Mouse (Mus musculus): ENCODE measurements around the gene Gdpd3. TPM values are rescaled to one million over a fixed set of nuclear protein-coding genes. Genes with fewer than 3 reads are reported as not detected.
A peak's percentile ranks its signal among the peaks of the same experiment; 100 is the strongest.

Gdpd3 gene
- total and polyA plus RNA-seq, 2 experiments from 2014 or later: 0.99 to 3.4 TPM

- H3K4me1 ChIP-seq (ENCODE audit: insufficient read depth, low read length): 0 out of 2 replicates have a peak, but pooled peaks cover 3% of the 10 kb centered on the region
- peak overlapping the region; percentile 96 for H3K4me3 ChIP-seq (ENCODE audit: low read length)
- no peaks in the 10 kb centered on the region for H3K27me3 ChIP-seq (ENCODE audit: insufficient read depth, low read length)
- peak overlapping the region; percentile 78 for H3K4me2 ChIP-seq (ENCODE audit: low read depth, low read length)
- no peaks in the 10 kb centered on the region for H3K9me3 ChIP-seq (ENCODE audit: low read length)
- H3K27ac ChIP-seq: peak overlapping the region; percentile 94
- TF ChIP-seq CTCF (IDR thresholded peaks at IDR 0.05; ENCODE audit: low read depth): no peak
- H3K36me3 ChIP-seq (ENCODE audit: insufficient read depth, low read length): peaks cover 37% of the 10 kb centered on the region
- DNase-seq (ENCODE audit: low spot score) (no peak), ATAC-seq (peak; percentile 16; the same call in 1 of the 2 replicates)
- peak overlapping the region; percentile 94 for H3K9ac ChIP-seq (replicated peaks; ENCODE audit: low read length)
- WGBS: 25% methylated on average over 11 of the region's 11 CpGs
Observed at GRCm38 (mm10) chr7:126792721-126793443, 26.7 kb downstream of the Gdpd3 start.

- WGBS: 73% methylated on average over 4 of the region's 4 CpGs
- Histone ChIP-seq H3K4me1 (ENCODE audit: insufficient read depth, low read length) (0 out of 2 replicates have a peak, but pooled peaks cover 3% of the 10 kb centered on the region), H3K4me3 (ENCODE audit: low read length) (no peak overlapping the region), H3K9me3 (ENCODE audit: low read length) (no peaks in the 10 kb centered on the region), H3K9ac (replicated peaks; ENCODE audit: low read length) (no peak overlapping the region), H3K4me2 (ENCODE audit: low read depth, low read length) (no peak overlapping the region), H3K36me3 (ENCODE audit: insufficient read depth, low read length) (peaks cover 29% of the 10 kb centered on the region), H3K27ac (no peak overlapping the region), H3K27me3 (ENCODE audit: insufficient read depth, low read length) (no peaks in the 10 kb centered on the region)
- DNase-seq (ENCODE audit: low spot score) (no peak), ATAC-seq (no peak)
- no peak for TF ChIP-seq CTCF (IDR thresholded peaks at IDR 0.05; ENCODE audit: low read depth)
Observed at GRCm38 (mm10) chr7:126793456-126794270, 27.5 kb downstream of the Gdpd3 start.

- H3K36me3 ChIP-seq (ENCODE audit: insufficient read depth, low read length): peaks cover 24% of the 10 kb centered on the region
- H3K9ac ChIP-seq (replicated peaks; ENCODE audit: low read length): no peak overlapping the region
- H3K4me1 ChIP-seq (ENCODE audit: insufficient read depth, low read length): 0 out of 2 replicates have a peak, but pooled peaks cover 3% of the 10 kb centered on the region
- H3K4me3 ChIP-seq (ENCODE audit: low read length): no peak overlapping the region
- H3K27ac ChIP-seq: no peak overlapping the region
- ATAC-seq (no peak), DNase-seq (ENCODE audit: low spot score) (no peak)
- WGBS: 82% methylated on average over 4 of the region's 4 CpGs
- no peak overlapping the region for H3K4me2 ChIP-seq (ENCODE audit: low read depth, low read length)
- no peaks in the 10 kb centered on the region for H3K27me3 ChIP-seq (ENCODE audit: insufficient read depth, low read length)
- H3K9me3 ChIP-seq (ENCODE audit: low read length): no peaks in the 10 kb centered on the region
- TF ChIP-seq CTCF (IDR thresholded peaks at IDR 0.05; ENCODE audit: low read depth): no peak
Observed at GRCm38 (mm10) chr7:126794271-126794605, 28.1 kb downstream of the Gdpd3 start.

GRCm38 (mm10) chr7:126795387-126796317 lies 29.5 kb downstream of the Gdpd3 start:
- DNase-seq (ENCODE audit: low spot score): peak; percentile 20
- H3K9me3 ChIP-seq (ENCODE audit: low read length): no peaks in the 10 kb centered on the region
- peak; percentile 35 for TF ChIP-seq CTCF (IDR thresholded peaks at IDR 0.05; ENCODE audit: low read depth)
- H3K4me1 ChIP-seq (ENCODE audit: insufficient read depth, low read length): peaks cover 8% of the 10 kb centered on the region
- peaks cover 23% of the 10 kb centered on the region for H3K36me3 ChIP-seq (ENCODE audit: insufficient read depth, low read length)
- ATAC-seq: no peak
- H3K4me2 ChIP-seq (ENCODE audit: low read depth, low read length): 0 out of 2 replicates have a peak overlapping the region, but pooled peaks have one; percentile 94
- H3K4me3 ChIP-seq (ENCODE audit: low read length): no peak overlapping the region
- 0 out of 2 replicates have a peak overlapping the region, but pooled peaks have one; percentile 94 for H3K27ac ChIP-seq
- no peaks in the 10 kb centered on the region for H3K27me3 ChIP-seq (ENCODE audit: insufficient read depth, low read length)
- no peak overlapping the region for H3K9ac ChIP-seq (replicated peaks; ENCODE audit: low read length)
- WGBS: 65% methylated on average over 16 of the region's 16 CpGs

GRCm38 (mm10) chr7:126796350-126796932 lies 30.3 kb downstream of the Gdpd3 start:
- Histone ChIP-seq H3K9me3 (ENCODE audit: low read length) (no peaks in the 10 kb centered on the region), H3K27ac (peak overlapping the region; percentile 94; the same call in 1 of the 2 replicates), H3K4me1 (ENCODE audit: insufficient read depth, low read length) (peaks cover 5% of the 10 kb centered on the region), H3K36me3 (ENCODE audit: insufficient read depth, low read length) (peaks cover 23% of the 10 kb centered on the region), H3K4me3 (ENCODE audit: low read length) (peak overlapping the region; percentile 84; the same call in 1 of the 2 replicates), H3K9ac (replicated peaks; ENCODE audit: low read length) (peak overlapping the region; percentile 86; the same call in 1 of the 2 replicates), H3K4me2 (ENCODE audit: low read depth, low read length) (peak overlapping the region; percentile 94), H3K27me3 (ENCODE audit: insufficient read depth, low read length) (no peaks in the 10 kb centered on the region)
- 52% methylated on average over 8 of the region's 8 CpGs for WGBS
- ATAC-seq (no peak), DNase-seq (ENCODE audit: low spot score) (peak; percentile 78)
- peak; percentile 68 for TF ChIP-seq CTCF (IDR thresholded peaks at IDR 0.05; ENCODE audit: low read depth)
